ENCODE assay signal across 43 mouse cellular contexts in genomic region chr11:100746546-100746945, GRCm38 (mm10). TPM values are rescaled to one million over a fixed set of nuclear protein-coding genes. Genes with fewer than 3 reads are reported as not detected.
"Had no signal": no experiment of that assay in that cellular context is flagged by ENCODE, and none has a peak within 500 bp of the region (broad histone marks: within the 10 kb centered on the region; RNA-seq: fewer than 3 reads in every experiment).

No protein-coding gene starts in this region.

- H3K36me3 ChIP-seq: heart, embryonic 10.5 days; heart, embryonic 12.5 days; kidney, embryonic 15.5 days; limb, embryonic 10.5 days; limb, embryonic 12.5 days; liver, embryonic 12.5 days had no signal

- H3K9me3 ChIP-seq: heart, embryonic 10.5 days; heart, embryonic 12.5 days; hindbrain, embryonic 10.5 days; hindbrain, embryonic 12.5 days; hindbrain, embryonic 15.5 days; kidney, embryonic 15.5 days; limb, embryonic 10.5 days; limb, embryonic 12.5 days; liver, embryonic 12.5 days had no signal

- H3K27ac ChIP-seq: gastrocnemius, adult 2 months; heart, embryonic 10.5 days; hindbrain, embryonic 10.5 days; hindbrain, embryonic 12.5 days; hindbrain, embryonic 15.5 days; kidney, embryonic 15.5 days; kidney, postnatal 0 days; limb, embryonic 10.5 days; limb, embryonic 12.5 days; liver, embryonic 12.5 days; liver, embryonic 14.5 days had no signal

- H3K4me1 ChIP-seq: heart, embryonic 12.5 days; hindbrain, embryonic 12.5 days; hindbrain, embryonic 15.5 days; limb, embryonic 10.5 days; limb, embryonic 12.5 days had no signal

- H3K9ac ChIP-seq: heart, embryonic 12.5 days; hindbrain, embryonic 12.5 days; hindbrain, embryonic 15.5 days; kidney, embryonic 15.5 days; limb, embryonic 12.5 days; liver, embryonic 12.5 days; liver, embryonic 14.5 days had no signal

- H3K4me2 ChIP-seq: heart, embryonic 12.5 days; hindbrain, embryonic 12.5 days; hindbrain, embryonic 15.5 days; kidney, embryonic 15.5 days; limb, embryonic 12.5 days; liver, embryonic 12.5 days had no signal

- DNase-seq: gastrocnemius, adult 2 months; gastrocnemius, postnatal 10 days; gastrocnemius, postnatal 25 days; heart, adult 18-20 months; heart, postnatal 10 days; heart, postnatal 4 days; kidney, adult 11 months; kidney, adult 2 months; kidney, adult 9 months; kidney, postnatal 14 days; kidney, postnatal 36 days; layer of hippocampus, adult 9-11 months; layer of hippocampus, postnatal 36 days had no signal

- H3K27me3 ChIP-seq: hindbrain, embryonic 15.5 days had no signal

- ATAC-seq: intestine, embryonic 16.5 days had no signal

- H3K4me3 ChIP-seq: gastrocnemius, adult 2 months; heart, embryonic 10.5 days; heart, embryonic 12.5 days; hindbrain, embryonic 10.5 days; hindbrain, embryonic 12.5 days; hindbrain, embryonic 15.5 days; kidney, embryonic 15.5 days; limb, embryonic 10.5 days; limb, embryonic 12.5 days; liver, embryonic 12.5 days had no signal

RNA-seq across cellular contexts. Expression of gene Kcnh4, which starts 13.2 kb away (rescaled TPM):
- total RNA-seq: gastrocnemius, adult 2 months; gastrocnemius, postnatal 10 days; gastrocnemius, postnatal 25 days; granulocyte monocyte progenitor cell, adult 5-6 weeks; heart, adult 18-20 months; heart, adult 8-10 months; heart, postnatal 10 days; heart, postnatal 25 days; heart, postnatal 4 days; liver, adult 2 months had no signal
- polyA plus RNA-seq: heart, embryonic 10.5 days; heart, embryonic 12.5 days; heart, embryonic 14.5 days; heart, embryonic 16.5 days; kidney, postnatal 0 days; limb, embryonic 10.5 days; limb, embryonic 12.5 days; liver, adult 2 months; liver, embryonic 12.5 days; liver, embryonic 14.5 days; liver, embryonic 16.5 days had no signal

RNA-seq across cellular contexts. Expression of gene Hcrt, which starts 16.2 kb away (rescaled TPM):
- total RNA-seq: gastrocnemius, adult 2 months; gastrocnemius, postnatal 10 days; gastrocnemius, postnatal 25 days; gastrocnemius, postnatal 4 days; granulocyte monocyte progenitor cell, adult 5-6 weeks; heart, adult 18-20 months; heart, adult 8-10 months; heart, postnatal 10 days; heart, postnatal 25 days; heart, postnatal 4 days; layer of hippocampus, adult 18-20 months; layer of hippocampus, adult 8-10 months; layer of hippocampus, postnatal 14 days; layer of hippocampus, postnatal 36 days; left cerebral cortex, adult 18-20 months; left cerebral cortex, adult 8-10 months; liver, adult 2 months had no signal
- polyA plus RNA-seq: heart, embryonic 10.5 days; heart, embryonic 12.5 days; heart, embryonic 14.5 days; heart, embryonic 16.5 days; hindbrain, embryonic 10.5 days; hindbrain, embryonic 12.5 days; intestine, embryonic 14.5 days; intestine, embryonic 16.5 days; kidney, adult 2 months; kidney, embryonic 15.5 days; kidney, postnatal 0 days; large intestine, adult 2 months; limb, embryonic 10.5 days; limb, embryonic 12.5 days; limb, embryonic 14.5 days; liver, adult 2 months; liver, embryonic 12.5 days; liver, embryonic 14.5 days; liver, embryonic 16.5 days had no signal

RNA-seq across cellular contexts. Expression of gene Hspb9, which starts 32.9 kb away (rescaled TPM):
- total RNA-seq: gastrocnemius, adult 2 months; gastrocnemius, postnatal 10 days; gastrocnemius, postnatal 25 days; gastrocnemius, postnatal 4 days; granulocyte monocyte progenitor cell, adult 5-6 weeks; heart, adult 18-20 months; heart, postnatal 10 days; heart, postnatal 25 days; heart, postnatal 4 days; layer of hippocampus, adult 18-20 months; layer of hippocampus, adult 8-10 months; layer of hippocampus, postnatal 14 days; layer of hippocampus, postnatal 36 days; left cerebral cortex, adult 18-20 months; left cerebral cortex, adult 8-10 months; left cerebral cortex, postnatal 10 days; left cerebral cortex, postnatal 36 days; liver, adult 2 months had no signal
- polyA plus RNA-seq: heart, embryonic 12.5 days; heart, embryonic 14.5 days; intestine, embryonic 16.5 days; kidney, embryonic 15.5 days; large intestine, adult 2 months; limb, embryonic 12.5 days; limb, embryonic 14.5 days; liver, adult 2 months had no signal
